Mouse (Mus musculus) kidney, adult 2 months (tissue): Measurements from ENCODE around the gene Prrg2.

Experiments
- CTCF ChIP-seq: fragments of 200-500 bp; conservative IDR thresholded peaks from 2 replicates; pipeline ENCODE4 v1.5.1; 2011; ENCODE audit warnings: low read depth, mild to moderate bottlenecking, control low read depth, low read length, moderate library complexity, mixed read lengths; ENCODE audit not compliant: insufficient read depth, insufficient read length
- POLR2A ChIP-seq: fragments of 200-500 bp; IDR thresholded peaks from one replicate; pipeline ENCODE4 v1.6.1; 2011; ENCODE audit warnings: low read depth, low read length, control low read depth

- TF ChIP-seq CTCF (no peak), POLR2A (no peak)
These were observed 5.5 kb downstream of the Prrg2 start for GRCm38 (mm10) chr7:45056972-45057348.
